Mouse (Mus musculus): ENCODE measurements at regions not wholly inside any gene's neighbourhood (a gene's known extent, or its start where the extent isn't known, plus 50 kb on each side); places are given as distances from the start of the nearest gene placed in this dataset.

GRCm38 (mm10) chr1:57059216-57059615 lies 80.8 kb upstream of the Satb2 start:
- no peak overlapping the region for H3K4me3 ChIP-seq (ENCODE audit: control insufficient read depth in 1 of 2, insufficient read depth in 1 of 2, low read depth in 2 of 2, low read length in 2 of 2)
- no peaks in the 10 kb centered on the region for H3K27me3 ChIP-seq (ENCODE audit: control insufficient read depth in 1 of 2, insufficient read depth in 2 of 2, low read length in 2 of 2)
- H3K9ac ChIP-seq (ENCODE audit: control insufficient read depth, low read depth, low read length, poor library complexity, severe bottlenecking) = no peak overlapping the region
- H3K4me1 ChIP-seq (ENCODE audit: control insufficient read depth in 1 of 2, insufficient read depth in 2 of 2, low read length in 2 of 2) = no peaks in the 10 kb centered on the region
- no peak overlapping the region for H3K27ac ChIP-seq (ENCODE audit: control insufficient read depth, low read depth, low read length)
- no peaks in the 10 kb centered on the region for H3K36me3 ChIP-seq (ENCODE audit: control insufficient read depth in 1 of 2, insufficient read depth in 2 of 2, low read length in 2 of 2)
- no peak for TF ChIP-seq MYB (IDR thresholded peaks at IDR 0.05; ENCODE audit: low read depth, low read length)
- no peak for TF ChIP-seq MYC (IDR thresholded peaks at IDR 0.05; ENCODE audit: low read depth, low read length)
- no peak for TF ChIP-seq ZMIZ1 (IDR thresholded peaks at IDR 0.05; ENCODE audit: low read depth, low read length)
- no peak for TF ChIP-seq E2F4 (IDR thresholded peaks at IDR 0.05; ENCODE audit: borderline replicate concordance, low read depth, low read length)
- TF ChIP-seq CHD1 (IDR thresholded peaks at IDR 0.05; ENCODE audit: low read depth, low read length) = no peak
- no peak for TF ChIP-seq RAD21 (IDR thresholded peaks at IDR 0.05; ENCODE audit: low read depth, low read length)
- TF ChIP-seq KAT2A (conservative IDR thresholded peaks at IDR 0.05; ENCODE audit: low read depth, low read length) = no peak
- no peak for TF ChIP-seq GABPA (IDR thresholded peaks at IDR 0.05; ENCODE audit: low read depth, low read length)
- no peak for TF ChIP-seq HCFC1 (IDR thresholded peaks at IDR 0.05; ENCODE audit: low read depth, low read length)
- TF ChIP-seq ELF1 (IDR thresholded peaks at IDR 0.05; ENCODE audit: low read depth, low read length) = no peak
- TF ChIP-seq BHLHE40 (IDR thresholded peaks at IDR 0.05; ENCODE audit: borderline replicate concordance, low read depth, low read length) = no peak
- TF ChIP-seq SIN3A (IDR thresholded peaks at IDR 0.05; ENCODE audit: low read length) = no peak
- no peak for TF ChIP-seq POLR2A (IDR thresholded peaks at IDR 0.05; ENCODE audit: control insufficient read depth in 1 of 2, insufficient read depth in 1 of 2, low read depth in 1 of 2, low read length in 2 of 2, poor library complexity in 1 of 2)
- TF ChIP-seq TCF12 (IDR thresholded peaks at IDR 0.05; ENCODE audit: low read depth, low read length) = no peak
- no peak for TF ChIP-seq POLR2AphosphoS5 (IDR thresholded peaks at IDR 0.05; ENCODE audit: borderline replicate concordance, low read depth, low read length)
- no peaks in the 10 kb centered on the region for H3K79me2 ChIP-seq (ENCODE audit: control insufficient read depth, insufficient read depth, low read length, poor library complexity)
- no peak for DNase-seq (ENCODE audit: low read depth, low spot score)
- 0 out of 2 replicates have a peak, but pooled peaks cover 2% of the 10 kb centered on the region for H3K9me3 ChIP-seq (replicated peaks; ENCODE audit: insufficient read depth, low read length)

GRCm38 (mm10) chr1:57075221-57075620 lies 96.8 kb upstream of the Satb2 start:
- Histone ChIP-seq H3K79me2 (ENCODE audit: control insufficient read depth, insufficient read depth, low read length, poor library complexity) (no peaks in the 10 kb centered on the region), H3K27ac (ENCODE audit: control insufficient read depth, low read depth, low read length) (no peak overlapping the region), H3K27me3 (ENCODE audit: control insufficient read depth in 1 of 2, insufficient read depth in 2 of 2, low read length in 2 of 2) (no peaks in the 10 kb centered on the region), H3K9ac (ENCODE audit: control insufficient read depth, low read depth, low read length, poor library complexity, severe bottlenecking) (no peak overlapping the region), H3K4me1 (ENCODE audit: control insufficient read depth in 1 of 2, insufficient read depth in 2 of 2, low read length in 2 of 2) (no peaks in the 10 kb centered on the region), H3K4me3 (ENCODE audit: control insufficient read depth in 1 of 2, insufficient read depth in 1 of 2, low read depth in 2 of 2, low read length in 2 of 2) (no peak overlapping the region), H3K36me3 (ENCODE audit: control insufficient read depth in 1 of 2, insufficient read depth in 2 of 2, low read length in 2 of 2) (no peaks in the 10 kb centered on the region), H3K9me3 (replicated peaks; ENCODE audit: insufficient read depth, low read length) (no peaks in the 10 kb centered on the region)
- TF ChIP-seq MYC (IDR thresholded peaks at IDR 0.05; ENCODE audit: low read depth, low read length) (no peak), ELF1 (IDR thresholded peaks at IDR 0.05; ENCODE audit: low read depth, low read length) (no peak), ZC3H11A (IDR thresholded peaks at IDR 0.05; ENCODE audit: low read depth, low read length) (no peak), CHD2 (IDR thresholded peaks at IDR 0.05; ENCODE audit: low read length) (no peak), TBP (IDR thresholded peaks at IDR 0.05; ENCODE audit: low read depth, low read length) (no peak), ZNF384 (IDR thresholded peaks at IDR 0.05; ENCODE audit: low read depth, low read length) (no peak), POLR2AphosphoS5 (IDR thresholded peaks at IDR 0.05; ENCODE audit: borderline replicate concordance, low read depth, low read length) (no peak), TAL1 (IDR thresholded peaks at IDR 0.05; ENCODE audit: low read length) (no peak), GABPA (IDR thresholded peaks at IDR 0.05; ENCODE audit: low read depth, low read length) (no peak), RAD21 (IDR thresholded peaks at IDR 0.05; ENCODE audit: low read depth, low read length) (no peak), CHD1 (IDR thresholded peaks at IDR 0.05; ENCODE audit: low read depth, low read length) (no peak), HCFC1 (IDR thresholded peaks at IDR 0.05; ENCODE audit: low read depth, low read length) (no peak)
- no peak for DNase-seq (ENCODE audit: low read depth, low spot score)
